In genomic region chr9:71262711-71263110, GRCm38 (mm10) we compare ENCODE assay signal across 24 mouse cellular contexts.
"Had no signal": no experiment of that assay in that cellular context is flagged by ENCODE, and none has a peak within 500 bp of the region (broad histone marks: within the 10 kb centered on the region; RNA-seq: fewer than 3 reads in every experiment).

No protein-coding gene starts in this region.

- H3K36me3 ChIP-seq: heart, embryonic 13.5 days; heart, embryonic 15.5 days; hindbrain, embryonic 13.5 days; hindbrain, embryonic 15.5 days; limb, embryonic 13.5 days; limb, embryonic 15.5 days had no signal

- H3K9ac ChIP-seq: heart, embryonic 13.5 days; heart, embryonic 15.5 days; hindbrain, embryonic 13.5 days; hindbrain, embryonic 15.5 days; kidney, embryonic 15.5 days; limb, embryonic 13.5 days; limb, embryonic 15.5 days had no signal

- H3K9me3 ChIP-seq: heart, embryonic 13.5 days; heart, embryonic 15.5 days; hindbrain, embryonic 13.5 days; hindbrain, embryonic 15.5 days; kidney, embryonic 15.5 days; limb, embryonic 13.5 days; limb, embryonic 15.5 days had no signal

- H3K27ac ChIP-seq: heart, adult 2 months; heart, embryonic 13.5 days; heart, embryonic 15.5 days; hindbrain, embryonic 13.5 days; hindbrain, embryonic 15.5 days; hindbrain, postnatal 0 days; kidney, embryonic 15.5 days; kidney, postnatal 0 days; limb, embryonic 13.5 days; limb, embryonic 15.5 days had no signal

- H3K4me2 ChIP-seq: heart, embryonic 11.5 days; heart, embryonic 13.5 days; heart, embryonic 15.5 days; hindbrain, embryonic 13.5 days; hindbrain, embryonic 15.5 days; kidney, embryonic 15.5 days; limb, embryonic 13.5 days; limb, embryonic 15.5 days had no signal

- H3K27me3 ChIP-seq: hindbrain, embryonic 13.5 days; hindbrain, embryonic 15.5 days; kidney, embryonic 15.5 days had no signal

- ATAC-seq: hindbrain, postnatal 0 days; intestine, embryonic 16.5 days had no signal

- DNase-seq: gastrocnemius, postnatal 14 days; gastrocnemius, postnatal 36 days; heart, adult 2 months; heart, postnatal 14 days; heart, postnatal 36 days; kidney, adult 11 months; kidney, adult 2 months; kidney, adult 9 months; kidney, postnatal 14 days; kidney, postnatal 36 days; layer of hippocampus, adult 9-11 months; layer of hippocampus, postnatal 36 days; left cerebral cortex, postnatal 4 days had no signal

- H3K4me1 ChIP-seq: heart, embryonic 15.5 days; hindbrain, embryonic 13.5 days; hindbrain, embryonic 15.5 days; kidney, embryonic 15.5 days; limb, embryonic 13.5 days; limb, embryonic 15.5 days had no signal

- H3K4me3 ChIP-seq: heart, adult 2 months; heart, embryonic 13.5 days; heart, embryonic 15.5 days; hindbrain, embryonic 13.5 days; hindbrain, embryonic 15.5 days; kidney, embryonic 15.5 days; limb, embryonic 13.5 days; limb, embryonic 15.5 days had no signal
